Mouse (Mus musculus) liver, embryonic 15.5 days (tissue): ENCODE data around the gene Zbed4. TPM values are rescaled to one million over a fixed set of nuclear protein-coding genes. Genes with fewer than 3 reads are reported as not detected.
"Not testable (repeated sequence)": the region's sequence is repeated elsewhere in the genome, so short reads cannot be mapped to it uniquely, and the experiment has no call there.

Experiments used
- ATAC-seq: fragments of 200-750 bp; cut with Nextera tagmentation; 2 replicates; pipeline ENCODE4 v1.8.0; 2017; ENCODE audit warnings: moderate number of reproducible peaks, mild to moderate bottlenecking, moderate library complexity; ENCODE audit not compliant: insufficient read depth
- H3K27ac ChIP-seq: fragments of 300-500 bp; sonication (generic); replicated peaks from 2 replicates; pipeline ENCODE4 v1.5.1; 2015; ENCODE audit warnings: mild to moderate bottlenecking, inconsistent platforms
- H3K27me3 ChIP-seq: fragments of 300-500 bp; sonication (generic); 2 replicates; pipeline ENCODE4 v1.6.1; 2015; ENCODE audit warnings: mild to moderate bottlenecking, inconsistent platforms
- H3K36me3 ChIP-seq: fragments of 300-500 bp; sonication (generic); replicated peaks from 2 replicates; pipeline ENCODE4 v1.6.1; 2015; ENCODE audit warnings: moderate library complexity, mild to moderate bottlenecking, inconsistent platforms
- H3K4me1 ChIP-seq: fragments of 300-500 bp; sonication (generic); replicated peaks from 2 replicates; pipeline ENCODE4 v1.6.1; 2015; ENCODE audit warnings: inconsistent platforms
- H3K4me2 ChIP-seq: fragments of 300-500 bp; sonication (generic); 2 replicates; pipeline ENCODE4 v1.6.1; 2015; ENCODE audit warnings: moderate library complexity, mild to moderate bottlenecking, inconsistent platforms
- H3K4me3 ChIP-seq: fragments of 300-500 bp; sonication (generic); replicated peaks from 2 replicates; pipeline ENCODE4 v1.5.1; 2015; ENCODE audit warnings: mild to moderate bottlenecking, inconsistent platforms
- H3K9ac ChIP-seq: fragments of 300-500 bp; sonication (generic); 2 replicates; pipeline ENCODE4 v1.6.1; 2015; ENCODE audit warnings: moderate library complexity, mild to moderate bottlenecking, inconsistent platforms
- H3K9me3 ChIP-seq: fragments of 300-500 bp; sonication (generic); replicated peaks from 2 replicates; pipeline ENCODE4 v1.6.1; 2016; ENCODE audit warnings: inconsistent platforms
- WGBS: fragments of 180-500 bp; shearing (Covaris S2); methylation state at CpG from one replicate; pipeline ENCODE4 v1.1.7; 2015; ENCODE audit warnings: mixed read lengths; ENCODE audit not compliant: insufficient replicate concordance; 5-methylcytosine and 5-hydroxymethylcytosine counted together
- polyA plus RNA-seq: library from polyadenylated mRNA; unstranded; fragments of >200 nt; fragmentation: Nextera tagmentation; extraction: Ambion mirVana; gene quantifications from 2 replicates; pipeline ENCODE4 v1.2.1, GENCODE M21; 2015

Zbed4 gene
- polyA plus RNA-seq, 1 experiment from 2014 or later, result 10.6 TPM

- Histone ChIP-seq H3K4me1 (peaks cover 49% of the 10 kb centered on the region), H3K4me2 (peak overlapping the region; percentile 29)
Observed at GRCm38 (mm10) chr15:88761551-88761950, 10.1 kb downstream of the Zbed4 start.

GRCm38 (mm10) chr15:88766139-88766538 lies 14.7 kb downstream of the Zbed4 start:
- H3K4me3 ChIP-seq, H3K9me3 ChIP-seq, H3K4me2 ChIP-seq, H3K9ac ChIP-seq, ATAC-seq, H3K27ac ChIP-seq, H3K27me3 ChIP-seq: not testable (repeated sequence)
- peaks cover 22% of the 10 kb centered on the region for H3K4me1 ChIP-seq
- H3K36me3 ChIP-seq, result peaks cover 45% of the 10 kb centered on the region
- 90% methylated on average over 2 of the region's 2 CpGs for WGBS

More at GRCm38 (mm10) chr15:88761551-88761950, 10.1 kb downstream of the Zbed4 start:
- Histone ChIP-seq H3K4me3 (no peak overlapping the region), H3K27ac (peak overlapping the region; percentile 82), H3K9me3 (no peaks in the 10 kb centered on the region), H3K9ac (no peak overlapping the region), H3K36me3 (peaks cover 80% of the 10 kb centered on the region), H3K27me3 (no peaks in the 10 kb centered on the region)
- 48% methylated on average over 4 of the region's 4 CpGs for WGBS
- ATAC-seq, result peak; percentile 98

- Histone ChIP-seq H3K9me3 (no peaks in the 10 kb centered on the region), H3K27ac (peak overlapping the region; percentile 53), H3K4me1 (peaks cover 7% of the 10 kb centered on the region; the same call in 1 of the 2 replicates), H3K9ac (no peak overlapping the region), H3K27me3 (no peaks in the 10 kb centered on the region), H3K4me3 (no peak overlapping the region), H3K4me2 (no peak overlapping the region), H3K36me3 (peaks cover 41% of the 10 kb centered on the region)
- ATAC-seq, result no peak
- 54% methylated on average over 1 of the region's 1 CpGs for WGBS
Observed at GRCm38 (mm10) chr15:88768537-88768936, 17.1 kb downstream of the Zbed4 start.

- 79% methylated on average over 5 of the region's 5 CpGs for WGBS
- ATAC-seq, H3K9me3 ChIP-seq, H3K9ac ChIP-seq, H3K4me1 ChIP-seq, H3K4me3 ChIP-seq, H3K27ac ChIP-seq, H3K27me3 ChIP-seq, H3K4me2 ChIP-seq: not testable (repeated sequence)
- peaks cover 38% of the 10 kb centered on the region for H3K36me3 ChIP-seq
Observed at GRCm38 (mm10) chr15:88774630-88775029, 23.2 kb downstream of the Zbed4 start.

- Histone ChIP-seq H3K27ac (no peak overlapping the region), H3K27me3 (no peaks in the 10 kb centered on the region), H3K4me2 (no peak overlapping the region), H3K9ac (no peak overlapping the region), H3K4me1 (no peaks in the 10 kb centered on the region), H3K36me3 (no peaks in the 10 kb centered on the region), H3K4me3 (no peak overlapping the region), H3K9me3 (no peaks in the 10 kb centered on the region)
- ATAC-seq, result no peak
- 68% methylated on average over 4 of the region's 4 CpGs for WGBS
Observed at GRCm38 (mm10) chr15:88792140-88792850, 40.8 kb downstream of the Zbed4 start.

- H3K4me3 ChIP-seq, H3K4me1 ChIP-seq, H3K36me3 ChIP-seq, H3K9ac ChIP-seq, ATAC-seq, H3K4me2 ChIP-seq, H3K9me3 ChIP-seq, H3K27ac ChIP-seq, H3K27me3 ChIP-seq: not testable (repeated sequence)
- 73% methylated on average over 5 of the region's 5 CpGs for WGBS
Observed at GRCm38 (mm10) chr15:88794729-88795128, 43.3 kb downstream of the Zbed4 start.

- H3K4me1 ChIP-seq, result peaks cover 7% of the 10 kb centered on the region; the same call in 1 of the 2 replicates
- H3K4me3 ChIP-seq, result no peak overlapping the region
- 0 out of 2 replicates have a peak overlapping the region, but pooled peaks have one; percentile 19 for H3K27ac ChIP-seq
- H3K27me3 ChIP-seq, result no peaks in the 10 kb centered on the region
- H3K9me3 ChIP-seq, result no peaks in the 10 kb centered on the region
- WGBS, result 63% methylated on average over 11 of the region's 11 CpGs
- no peak for ATAC-seq
- H3K9ac ChIP-seq, result no peak overlapping the region
- peak overlapping the region; percentile 13; the same call in 1 of the 2 replicates for H3K4me2 ChIP-seq
- H3K36me3 ChIP-seq, result peaks cover 5% of the 10 kb centered on the region; the same call in 1 of the 2 replicates
Observed at GRCm38 (mm10) chr15:88799950-88800371, 48.5 kb downstream of the Zbed4 start.

- peak; percentile 75 for ATAC-seq
- H3K27me3 ChIP-seq, result no peaks in the 10 kb centered on the region
- WGBS, result 58% methylated on average over 6 of the region's 6 CpGs
- H3K27ac ChIP-seq, result peak overlapping the region; percentile 74
- H3K4me3 ChIP-seq, result no peak overlapping the region
- peaks cover 7% of the 10 kb centered on the region; the same call in 1 of the 2 replicates for H3K4me1 ChIP-seq
- peaks cover 15% of the 10 kb centered on the region for H3K36me3 ChIP-seq
- H3K9me3 ChIP-seq, result no peaks in the 10 kb centered on the region
- no peak overlapping the region for H3K9ac ChIP-seq
- H3K4me2 ChIP-seq, result no peak overlapping the region
Observed at GRCm38 (mm10) chr15:88800921-88801354, 49.5 kb downstream of the Zbed4 start.

GRCm38 (mm10) chr15:88801903-88802302 lies 50.4 kb downstream of the Zbed4 start:
- Histone ChIP-seq H3K9ac (no peak overlapping the region), H3K4me1 (peaks cover 7% of the 10 kb centered on the region; the same call in 1 of the 2 replicates), H3K4me2 (no peak overlapping the region), H3K27me3 (no peaks in the 10 kb centered on the region), H3K27ac (no peak overlapping the region), H3K4me3 (no peak overlapping the region), H3K36me3 (peaks cover 21% of the 10 kb centered on the region), H3K9me3 (no peaks in the 10 kb centered on the region)
- ATAC-seq, result no peak
- WGBS, result 60% methylated on average over 3 of the region's 3 CpGs

- Histone ChIP-seq H3K4me3 (no peak overlapping the region), H3K27me3 (no peaks in the 10 kb centered on the region), H3K9ac (no peak overlapping the region), H3K9me3 (no peaks in the 10 kb centered on the region), H3K27ac (no peak overlapping the region), H3K4me1 (peaks cover 7% of the 10 kb centered on the region; the same call in 1 of the 2 replicates), H3K36me3 (peaks cover 21% of the 10 kb centered on the region), H3K4me2 (no peak overlapping the region)
- 69% methylated on average over 6 of the region's 6 CpGs for WGBS
- ATAC-seq, result no peak
Observed at GRCm38 (mm10) chr15:88802348-88802747, 50.9 kb downstream of the Zbed4 start.

GRCm38 (mm10) chr15:88808121-88808520 lies 56.7 kb downstream of the Zbed4 start:
- H3K4me2 ChIP-seq, result no peak overlapping the region
- H3K27ac ChIP-seq, result no peak overlapping the region
- no peak overlapping the region for H3K9ac ChIP-seq
- no peaks in the 10 kb centered on the region for H3K4me1 ChIP-seq
- no peak overlapping the region for H3K4me3 ChIP-seq
- H3K27me3 ChIP-seq, result no peaks in the 10 kb centered on the region
- WGBS, result 75% methylated on average over 8 of the region's 8 CpGs
- ATAC-seq, result no peak
- peaks cover 31% of the 10 kb centered on the region for H3K36me3 ChIP-seq
- no peaks in the 10 kb centered on the region for H3K9me3 ChIP-seq
